In genomic region chr2:52817341-52817740, GRCm38 (mm10) we compare ENCODE assay signal across 21 mouse cellular contexts. TPM values are rescaled to one million over a fixed set of nuclear protein-coding genes. Genes with fewer than 3 reads are reported as not detected.
DNase-seq lines count a peak whose midpoint lies in the region.
"Had no signal": no experiment of that assay in that cellular context is flagged by ENCODE, and none has a peak within 500 bp of the region (broad histone marks: within the 10 kb centered on the region; RNA-seq: fewer than 3 reads in every experiment).

No protein-coding gene starts in this region.

- peak; percentile 9 to 12 for DNase-seq in frontal cortex, postnatal 36 days (ENCODE audit: low spot score in 2 of 2)
- no peak for DNase-seq in frontal cortex, postnatal 25 days (ENCODE audit: low spot score in 2 of 2)
- peak; percentile 4 to 56 for DNase-seq in left cerebral cortex, postnatal 25 days (ENCODE audit: low spot score in 2 of 2)
- DNase-seq in left cerebral cortex, postnatal 10 days (ENCODE audit: extremely low spot score in 1 of 2, low spot score in 2 of 2) = no peak
- DNase-seq in layer of hippocampus, adult 9-10 months (ENCODE audit: low spot score) = peak; percentile 31
- no peak for DNase-seq in heart, postnatal 36 days
- no peak for DNase-seq in cerebellum, adult 11 months
- DNase-seq: adrenal gland, adult 8-10 months; cerebellum, adult 11-12 months; cerebellum, adult 9-11 months; embryo, embryonic 11 days; gastrocnemius, postnatal 10 days; kidney, adult 9 months; kidney, postnatal 10 days; liver; lung, adult 2 months; lung, postnatal 10 days; midbrain, embryonic 14.5 days; retina, postnatal 1 day; thymus, postnatal 14 days had no signal

- intact Hi-C loops in left cerebral cortex, postnatal 25 days (cut with DNase I) = no loop called here
- intact Hi-C loops in left cerebral cortex, postnatal 10 days (cut with DNase I) = no loop called here
- intact Hi-C loops in heart, postnatal 36 days (cut with DNase I) = no loop called here

RNA-seq across cellular contexts. Expression of gene Fmnl2, which starts 40.3 kb away (rescaled TPM):
- total RNA-seq in left cerebral cortex, postnatal 25 days (2021) = 10 to 100 TPM; 45.5 to 46.8 TPM
- 10 to 100 TPM; 41.5 to 42.7 TPM for total RNA-seq in left cerebral cortex, postnatal 10 days (2021)
- total RNA-seq in heart, postnatal 36 days (2021) = 1 to 10 TPM; 5.6 to 6.8 TPM
- total RNA-seq: G1E had no signal

Comparison
In these comparisons a context has a peak if more than half of its experiments do, and no peak if none do; other contexts are left out.
1. DNase-seq: peak in frontal cortex, postnatal 36 days (2 of 2), left cerebral cortex, postnatal 25 days (2 of 2) and layer of hippocampus, adult 9-10 months (single experiment); none in frontal cortex, postnatal 25 days (0 of 2), left cerebral cortex, postnatal 10 days (0 of 2), heart, postnatal 36 days (0 of 2) and cerebellum, adult 11 months (single experiment).
2. RNA of gene Fmnl2, which starts 40.3 kb away (total RNA-seq): 45.5 to 46.8 TPM in left cerebral cortex, postnatal 25 days and 41.5 to 42.7 TPM in left cerebral cortex, postnatal 10 days; 5.6 to 6.8 TPM in heart, postnatal 36 days; every median in the first group is over 4 times any median in the second.